Mouse (Mus musculus) gastrocnemius, adult 2 months (tissue): Measurements from ENCODE around the gene BC052040. TPM values are rescaled to one million over a fixed set of nuclear protein-coding genes. Genes with fewer than 3 reads are reported as not detected.
A peak's percentile ranks its signal among the peaks of the same experiment; 100 is the strongest.

Experiments used
- DNase-seq: peaks from one replicate; pipeline ENCODE4 v3.0.0; 2022
- H3K27ac ChIP-seq: fragments of 200-600 bp; 2 replicates; pipeline ENCODE4 v1.8.1; 2022; ENCODE audit warnings: mild to moderate bottlenecking
- H3K4me3 ChIP-seq: fragments of 200-600 bp; 2 replicates; pipeline ENCODE4 v1.8.1; 2022; ENCODE audit warnings: mild to moderate bottlenecking, moderate library complexity
- CTCF ChIP-seq: fragments of 200-600 bp; IDR thresholded peaks from 2 replicates; pipeline ENCODE4 v1.8.1; 2022; ENCODE audit warnings: antibody characterized with exemption, mild to moderate bottlenecking, moderate library complexity
- intact Hi-C: fragments of 180-260 bp; cut with DNase I; formaldehyde crosslinking; loops from one replicate; pipeline ENCODE4 v1.15.1; 2025
- microRNA-seq: library from miRNA; unstranded; fragments of <30 nt; microRNA quantifications from one replicate; pipeline ENCODE4 v1.2.0, GENCODE M21; 2021
- total RNA-seq, 2 experiments: library from RNA; stranded (reverse); gene quantifications; 2 replicates each; pipeline ENCODE4 v1.2.3; 2021

BC052040 gene
- total RNA-seq, 2 experiments from 2014 or later = 2.4 to 3.9 TPM

DNA sequence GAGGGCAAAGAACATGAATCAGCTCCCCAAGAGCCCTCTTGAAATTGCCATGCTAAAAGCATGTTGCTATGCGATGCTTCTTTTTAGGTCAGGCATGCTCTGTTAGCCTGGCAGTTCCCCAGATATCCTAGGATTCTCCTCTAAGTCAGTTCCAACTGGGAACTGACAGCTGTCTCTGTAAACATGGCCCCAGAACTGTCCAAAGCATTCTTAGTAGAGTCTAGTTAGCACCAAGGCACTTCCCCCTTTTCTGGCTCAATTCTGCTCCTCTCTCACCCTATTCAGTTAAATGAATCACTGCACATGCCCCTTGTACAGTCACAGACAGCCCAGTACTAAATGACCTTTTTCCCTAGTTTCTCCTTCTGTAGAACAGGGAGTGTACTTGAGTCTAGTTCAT, 191.2 kb downstream of the BC052040 start:
- TF ChIP-seq CTCF = no peak
- Histone ChIP-seq H3K4me3 (no peak overlapping the region), H3K27ac (no peak overlapping the region)
- intact Hi-C loops = no loop called here
- no peak for DNase-seq

DNA sequence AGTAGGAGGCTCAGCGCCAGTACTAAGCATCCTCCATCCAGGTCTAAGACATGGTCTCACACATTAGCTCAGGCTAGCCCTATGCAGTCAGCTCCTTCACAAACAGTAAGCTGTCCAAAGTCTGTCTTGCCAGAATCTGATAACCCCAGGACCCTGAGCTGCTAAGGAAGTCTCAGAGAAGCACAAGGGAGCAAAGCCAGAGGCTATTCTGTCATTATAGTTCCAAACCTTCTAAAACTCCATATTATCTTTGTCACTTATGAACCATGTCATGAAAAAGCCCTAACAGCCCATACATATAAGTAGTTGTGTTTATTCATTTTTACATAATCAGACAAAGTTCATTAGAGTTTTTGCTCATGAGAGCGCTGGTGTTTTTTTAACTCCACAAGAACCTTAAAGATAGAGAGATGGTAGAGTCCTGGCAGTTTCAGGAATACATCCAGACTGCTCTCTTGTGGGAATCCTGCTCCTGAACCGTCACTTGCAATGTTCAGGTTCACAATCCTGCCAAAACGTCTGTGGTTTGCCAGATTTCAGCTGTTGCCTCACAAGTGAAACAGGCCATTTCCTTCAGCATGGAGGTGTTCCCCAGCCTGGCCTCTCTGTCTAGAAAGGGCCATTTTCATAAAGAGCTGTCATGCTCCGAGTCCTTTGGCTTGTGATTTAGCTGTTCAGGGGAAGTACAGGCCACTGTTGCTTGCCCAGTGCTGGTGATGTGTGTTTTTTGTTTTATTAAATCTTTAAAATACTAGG, 192.8 kb downstream of the BC052040 start:
- no peak overlapping the region for H3K4me3 ChIP-seq
- no peak overlapping the region for H3K27ac ChIP-seq
- no peak for TF ChIP-seq CTCF
- no peak for DNase-seq
- intact Hi-C loops = no loop called here

DNA sequence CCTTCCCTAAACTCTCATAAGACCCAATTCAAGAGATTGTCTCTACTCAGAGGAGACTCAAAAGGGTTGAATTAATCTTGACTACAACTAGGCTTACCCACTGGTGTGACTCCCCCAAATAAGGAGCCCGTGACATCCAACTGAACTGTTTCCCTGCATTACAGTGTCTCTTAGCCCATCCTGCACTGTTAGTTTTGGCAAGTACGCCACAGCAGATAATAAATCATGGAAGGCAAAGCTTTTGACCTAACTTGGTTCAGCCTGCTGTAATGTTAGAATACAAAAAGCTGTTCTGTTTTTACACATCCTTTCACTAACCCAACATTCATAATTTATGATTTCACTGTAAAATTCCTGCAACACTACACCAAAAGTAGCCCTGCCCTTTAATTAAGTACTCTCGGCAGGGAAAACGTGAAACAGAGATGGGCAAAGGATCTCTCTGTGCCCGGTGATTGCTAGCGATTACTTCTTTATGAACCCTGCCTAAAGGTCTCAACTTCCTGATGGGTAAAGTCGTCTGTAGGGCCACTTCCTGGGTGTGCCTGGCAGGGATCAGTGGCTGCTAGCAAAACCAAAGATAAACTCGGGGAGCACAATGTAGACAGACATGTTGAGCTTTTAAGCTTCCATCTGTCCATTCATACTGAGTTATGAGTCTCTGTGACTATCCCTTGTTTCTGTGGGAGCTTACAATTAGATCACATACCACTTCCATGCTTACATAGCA, 194.1 kb downstream of the BC052040 start:
- H3K4me3 ChIP-seq = no peak overlapping the region
- DNase-seq = no peak
- no peak for TF ChIP-seq CTCF
- intact Hi-C loops = no loop called here
- no peak overlapping the region for H3K27ac ChIP-seq

DNA sequence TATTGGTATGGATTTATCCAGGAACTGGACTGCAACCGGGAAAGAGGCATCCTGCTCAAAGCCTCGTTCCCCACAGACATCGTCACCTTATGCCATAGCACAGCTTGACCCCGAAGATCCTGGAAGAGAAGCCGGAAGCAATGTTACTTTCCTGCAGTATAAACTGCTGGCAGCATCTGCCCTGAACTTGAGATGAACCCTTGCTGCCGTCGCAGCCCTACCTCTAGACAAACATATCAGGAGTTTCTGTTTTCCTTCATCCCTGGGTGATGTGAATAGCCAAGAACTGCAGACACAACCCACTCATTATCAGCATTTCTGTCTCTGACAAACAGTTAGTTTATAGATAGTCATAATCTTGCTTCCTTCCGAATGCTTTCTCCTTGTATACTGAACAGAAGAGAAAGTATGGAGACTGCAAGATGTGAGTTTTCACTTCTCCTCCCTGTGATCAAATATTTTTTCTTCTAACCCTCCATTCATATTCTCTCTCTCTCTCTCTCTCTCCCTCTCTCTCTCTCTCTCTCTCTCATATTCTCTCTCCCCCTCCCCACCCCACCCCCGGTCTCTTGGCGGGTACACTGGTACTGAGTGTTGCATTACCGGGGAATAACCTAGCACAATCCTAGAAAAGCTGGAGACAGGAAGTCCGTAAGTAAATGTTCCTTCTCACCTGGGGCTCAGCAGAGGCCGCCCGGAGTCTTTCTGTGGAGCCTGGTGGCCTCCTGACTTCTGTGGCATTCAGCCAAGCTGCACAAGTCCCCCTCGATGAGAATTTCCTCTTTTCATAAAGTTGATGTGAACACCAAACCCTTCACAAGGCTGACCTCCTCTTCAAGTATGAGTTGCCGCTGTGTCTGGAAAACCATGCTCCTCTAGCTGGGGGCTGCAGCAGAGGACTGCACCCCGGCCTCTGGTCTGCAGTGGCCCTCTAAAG, 195.7 kb downstream of the BC052040 start:
- H3K27ac ChIP-seq = 0 out of 2 replicates have a peak overlapping the region, but pooled peaks have one; percentile 21
- H3K4me3 ChIP-seq = no peak overlapping the region
- no peak for TF ChIP-seq CTCF
- no peak for DNase-seq
- intact Hi-C loops = no loop called here

DNA sequence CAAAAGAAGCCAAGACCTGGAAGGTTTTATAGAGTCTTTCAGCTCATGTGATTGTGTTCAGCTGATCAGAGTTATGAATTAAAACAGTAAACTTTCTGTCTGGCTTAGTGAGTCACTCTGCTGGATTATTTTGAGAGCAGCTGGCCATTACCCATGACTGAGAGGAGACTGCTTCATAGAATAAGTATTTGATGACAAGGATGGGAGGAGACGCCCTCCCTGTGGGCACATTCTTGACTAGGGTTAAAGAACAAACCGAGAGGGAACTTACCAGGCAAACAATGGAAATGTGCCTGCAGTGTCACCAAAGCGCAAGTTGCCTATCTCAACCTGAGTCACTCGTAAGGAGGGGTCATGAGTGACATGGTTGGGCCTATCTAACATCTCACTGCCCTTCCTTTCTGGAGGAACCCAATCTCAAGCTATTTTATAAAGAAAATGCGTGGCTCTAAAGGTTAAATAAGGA, 199.1 kb downstream of the BC052040 start:
- no peak overlapping the region for H3K4me3 ChIP-seq
- intact Hi-C loops = no loop called here
- no peak for TF ChIP-seq CTCF
- H3K27ac ChIP-seq = peak overlapping the region; percentile 24; the same call in 1 of the 2 replicates
- peak; percentile 40 for DNase-seq

GRCm38 (mm10) chr2:115785687-115786086, 204.2 kb downstream of the BC052040 start:
- no peak for DNase-seq
- no peak for TF ChIP-seq CTCF
- H3K4me3 ChIP-seq = no peak overlapping the region
- intact Hi-C loops = no loop called here
- H3K27ac ChIP-seq = no peak overlapping the region

DNA sequence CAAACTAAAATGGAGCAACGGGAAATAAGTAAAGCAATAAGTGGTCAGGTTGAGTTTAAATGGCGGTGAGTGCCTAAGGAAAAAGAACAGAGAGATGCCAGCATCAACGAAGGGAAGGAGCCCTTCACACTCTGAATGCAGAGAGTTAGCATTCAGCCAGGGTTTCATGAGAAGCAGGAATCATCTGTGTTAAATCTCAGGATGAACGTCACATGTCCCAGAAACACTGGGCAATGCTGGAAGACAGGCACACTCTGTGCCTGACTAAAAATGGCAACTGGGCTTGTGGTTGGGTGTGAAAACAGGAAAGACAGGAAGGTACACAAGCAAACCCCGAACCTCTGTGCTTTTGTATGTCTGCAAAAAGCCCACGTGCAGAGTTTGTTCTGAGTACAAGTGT, 217.3 kb downstream of the BC052040 start:
- Histone ChIP-seq H3K27ac (no peak overlapping the region), H3K4me3 (no peak overlapping the region)
- no peak for DNase-seq
- intact Hi-C loops = no loop called here
- no peak for TF ChIP-seq CTCF

DNA sequence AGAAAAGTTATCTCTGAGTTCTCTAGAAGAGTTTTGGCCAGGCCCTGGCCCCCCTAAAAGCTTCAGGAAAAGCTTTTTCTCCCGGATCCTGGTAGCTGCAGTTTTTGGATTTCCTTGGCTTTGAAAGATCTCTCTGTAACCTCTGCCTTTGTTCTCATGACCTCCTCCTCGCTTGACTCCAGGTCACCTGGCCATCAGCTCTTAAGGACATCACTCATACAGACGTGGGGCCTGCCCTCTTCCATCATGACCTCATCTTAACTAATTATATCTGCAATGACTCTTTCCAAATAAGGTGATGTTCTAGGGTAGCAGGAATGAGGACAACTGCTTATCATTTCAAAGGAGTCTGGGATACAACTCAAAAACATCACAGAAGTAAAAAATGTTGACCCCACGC, 226.9 kb downstream of the BC052040 start:
- Histone ChIP-seq H3K27ac (no peak overlapping the region), H3K4me3 (no peak overlapping the region)
- intact Hi-C loops = no loop called here
- TF ChIP-seq CTCF = no peak
- DNase-seq = no peak

- intact Hi-C loops = no loop called here
- no peak overlapping the region for H3K4me3 ChIP-seq
- H3K27ac ChIP-seq = no peak overlapping the region
- no peak for TF ChIP-seq CTCF
- DNase-seq = no peak
Observed at GRCm38 (mm10) chr2:115813316-115813715, 231.8 kb downstream of the BC052040 start.

- no peak for DNase-seq
- H3K4me3 ChIP-seq = no peak overlapping the region
- intact Hi-C loops = no loop called here
- H3K27ac ChIP-seq = no peak overlapping the region
- TF ChIP-seq CTCF = no peak
Observed at GRCm38 (mm10) chr2:115813721-115814120, 232.2 kb downstream of the BC052040 start.

DNA sequence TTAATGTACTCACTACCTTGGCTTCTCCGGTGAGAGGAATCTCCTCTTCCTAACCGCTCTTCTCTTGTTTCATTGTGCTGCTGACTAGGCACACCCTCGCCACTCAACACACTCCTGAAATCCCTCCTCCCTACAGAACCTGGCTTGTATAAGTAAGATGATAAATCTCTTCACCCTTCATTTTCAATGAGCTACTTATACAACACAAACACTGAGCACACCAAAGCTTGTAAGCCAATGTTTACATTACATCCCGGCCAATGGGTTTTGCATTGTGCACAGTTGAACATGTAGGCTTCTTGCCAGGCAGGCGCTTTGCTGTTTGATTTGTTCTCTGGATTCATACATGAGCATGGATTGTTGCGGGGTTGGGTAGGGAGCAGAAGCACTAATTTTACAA, 236.4 kb downstream of the BC052040 start:
- DNase-seq = no peak
- intact Hi-C loops = no loop called here
- Histone ChIP-seq H3K27ac (no peak overlapping the region), H3K4me3 (no peak overlapping the region)
- no peak for TF ChIP-seq CTCF

GRCm38 (mm10) chr2:115822361-115822760, 240.8 kb downstream of the BC052040 start:
- intact Hi-C loops = no loop called here
- TF ChIP-seq CTCF = no peak
- H3K27ac ChIP-seq = no peak overlapping the region
- no peak overlapping the region for H3K4me3 ChIP-seq
- no peak for DNase-seq

Small RNAs within 50 kb of the gene (microRNA-seq; reads per million reads assigned to microRNA genes)
- not detected for gene Mir1951
